Mouse (Mus musculus) C2C12 (cell line): Measurements from ENCODE around the gene Fev.

Source experiments
- CTCF ChIP-seq: IDR thresholded peaks from one replicate; pipeline ENCODE4 v1.5.1; 2011; ENCODE audit not compliant: control insufficient read depth, insufficient read depth, insufficient read length
- MAX ChIP-seq: IDR thresholded peaks from one replicate; pipeline ENCODE4 v1.6.1; 2011; ENCODE audit warnings: mild to moderate bottlenecking, control low read depth
- MYOD1 ChIP-seq: IDR thresholded peaks from one replicate; pipeline ENCODE4 v1.6.1; 2011; ENCODE audit warnings: low read depth; ENCODE audit not compliant: control insufficient read depth, insufficient read length
- MYOG ChIP-seq: IDR thresholded peaks from one replicate; pipeline ENCODE4 v1.6.1; 2011; ENCODE audit not compliant: control insufficient read depth, insufficient read length; ENCODE audit errors: extremely low read depth

DNA sequence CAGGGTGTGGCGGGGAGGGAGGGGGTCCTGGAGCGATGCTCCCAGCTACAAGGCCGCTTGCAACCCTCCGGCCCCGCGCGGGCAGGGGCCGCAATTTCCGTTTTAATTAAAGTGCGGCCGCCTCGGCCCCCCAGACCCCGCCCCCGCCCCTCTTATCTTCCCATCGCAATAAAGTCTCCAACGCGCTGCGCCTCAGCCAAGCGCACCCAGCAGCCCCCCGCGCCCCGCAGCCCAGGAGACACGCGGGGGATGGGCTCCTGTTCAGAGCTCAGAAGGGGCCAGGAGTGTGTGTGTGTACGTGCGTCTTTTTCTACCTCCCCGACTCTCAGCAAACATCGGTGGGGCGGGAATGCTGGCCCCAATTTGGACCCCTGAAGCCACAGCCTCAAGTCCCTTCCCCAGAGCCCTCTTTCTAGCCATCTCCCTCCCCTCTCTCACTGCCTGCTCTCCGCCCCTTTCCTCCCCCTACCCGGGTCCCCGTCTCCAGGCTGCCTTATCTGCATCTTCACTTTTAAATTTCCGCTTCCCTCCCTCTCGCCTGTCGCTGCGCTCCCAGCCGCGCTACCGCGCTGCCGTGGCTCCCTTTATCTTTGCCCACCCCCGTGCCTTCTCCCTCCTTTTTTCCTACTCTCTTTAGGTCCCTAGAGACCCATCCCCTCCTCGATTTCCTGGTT lies at the start of gene Fev:
- TF ChIP-seq CTCF (no peak), MAX (no peak), MYOD1 (no peak), MYOG (no peak)
